Mouse (Mus musculus): ENCODE data around the gene Ptk7.

GRCm38 (mm10) chr17:46636831-46637523 lies 7.7 kb upstream of the Ptk7 start:
- TF ChIP-seq POLR2A (IDR thresholded peaks at IDR 0.05; ENCODE audit: borderline replicate concordance, extremely low read depth, insufficient read depth, insufficient read length, poor library complexity, severe bottlenecking) (no peak), CTCF (IDR thresholded peaks at IDR 0.05; ENCODE audit: borderline replicate concordance, extremely low read depth, insufficient read depth, insufficient read length) (peak; percentile 80)
